Mouse (Mus musculus) embryo, embryonic 9.5 days (tissue): ENCODE measurements around the gene Tpp1.
A peak's percentile ranks its signal among the peaks of the same experiment; 100 is the strongest.

Experiments
- DNase-seq: peaks from one replicate; pipeline ENCODE4 v3.0.0-alpha.2; 2017; ENCODE audit errors: extremely low spot score

The Tpp1 gene

DNA sequence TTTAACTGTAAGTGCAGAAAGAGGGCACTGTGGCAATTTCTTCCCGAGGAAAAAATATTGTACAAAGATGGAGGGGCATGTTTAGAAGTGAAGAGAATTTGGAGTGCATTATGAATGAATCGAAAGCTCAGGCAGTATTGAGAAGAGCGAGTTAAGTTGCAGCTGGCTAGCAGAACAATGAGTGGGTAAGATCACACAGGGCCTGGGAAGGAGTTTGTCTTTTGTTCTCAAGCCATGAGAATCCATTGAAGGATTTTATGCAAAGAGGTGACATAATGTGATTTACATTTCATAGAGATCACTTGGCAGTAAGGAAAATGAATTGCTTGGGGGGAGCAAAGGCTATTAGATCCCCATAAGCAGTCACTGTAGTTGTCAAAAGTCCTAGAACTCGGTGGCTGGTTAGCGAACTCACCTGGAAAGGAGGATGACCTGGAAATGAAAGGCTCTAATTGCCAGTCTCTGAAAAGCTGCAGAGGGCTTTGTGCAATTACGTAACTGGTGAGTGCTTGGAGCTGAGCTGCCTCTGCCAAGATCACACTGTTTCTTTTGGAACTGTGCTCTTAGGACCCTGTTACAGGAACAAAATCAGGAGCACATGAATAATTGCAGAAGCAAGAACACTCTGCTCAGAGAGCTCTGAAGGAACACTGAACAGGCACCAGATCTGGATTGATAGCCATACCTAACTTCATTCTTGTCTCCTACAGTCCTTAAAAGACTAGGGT lies 23.2 kb downstream of the Tpp1 start:
- DNase-seq, result no peak

DNA sequence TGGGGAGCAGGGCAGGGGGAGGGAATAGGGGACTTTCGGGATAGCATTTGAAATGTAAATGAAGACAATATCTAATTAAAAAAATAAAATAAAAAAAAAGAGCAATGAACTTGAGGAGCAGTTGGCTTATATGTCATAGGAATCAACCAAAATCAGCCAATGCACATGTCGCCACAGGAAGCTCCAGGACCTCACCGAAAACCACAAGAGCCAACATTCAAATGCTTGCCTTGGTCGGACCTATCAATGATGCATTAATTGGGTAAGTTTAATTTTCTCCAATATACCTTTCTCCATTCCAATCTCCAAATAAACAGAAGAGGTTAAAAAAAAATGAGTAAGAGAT lies 25.1 kb downstream of the Tpp1 start:
- no peak for DNase-seq

DNA sequence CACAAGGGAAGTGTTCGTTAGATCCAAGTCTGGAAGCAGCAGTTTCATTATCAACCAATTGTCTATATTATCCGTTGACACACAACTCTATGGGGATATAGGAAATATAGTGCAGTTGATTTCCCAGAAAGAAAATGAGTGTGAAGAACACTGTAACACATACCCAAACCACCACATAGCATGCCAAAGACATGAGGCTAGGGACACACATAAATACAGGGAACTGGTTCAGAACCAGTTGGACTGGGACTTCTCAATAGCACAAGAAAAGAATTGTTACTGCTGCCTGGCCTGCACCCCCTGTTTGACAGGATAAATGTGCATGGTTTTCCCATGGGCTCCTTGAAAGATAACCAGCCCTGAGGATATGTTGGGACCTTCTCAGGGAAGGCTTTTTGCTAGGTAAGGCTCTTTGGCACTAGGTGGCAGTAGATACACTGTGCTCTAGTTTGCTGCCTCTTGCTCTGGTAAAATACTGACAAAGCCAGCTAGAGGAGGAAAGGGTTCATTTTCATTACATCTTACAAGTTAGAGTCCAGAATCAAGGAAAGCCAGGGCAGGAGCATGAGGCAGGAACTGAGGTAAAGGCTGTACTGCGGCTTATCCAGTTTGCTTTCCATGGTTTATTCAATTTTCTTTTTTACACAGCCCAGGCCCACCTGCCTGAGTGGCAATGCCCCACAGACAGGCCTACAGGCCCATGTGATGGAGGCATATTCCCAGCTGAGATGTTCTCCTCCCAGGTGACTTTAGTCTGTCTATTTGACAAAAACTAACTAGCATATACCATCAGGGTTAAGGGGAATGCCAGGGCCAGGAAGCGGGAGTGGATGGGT lies 25.7 kb downstream of the Tpp1 start:
- DNase-seq, result peak; percentile 55

DNA sequence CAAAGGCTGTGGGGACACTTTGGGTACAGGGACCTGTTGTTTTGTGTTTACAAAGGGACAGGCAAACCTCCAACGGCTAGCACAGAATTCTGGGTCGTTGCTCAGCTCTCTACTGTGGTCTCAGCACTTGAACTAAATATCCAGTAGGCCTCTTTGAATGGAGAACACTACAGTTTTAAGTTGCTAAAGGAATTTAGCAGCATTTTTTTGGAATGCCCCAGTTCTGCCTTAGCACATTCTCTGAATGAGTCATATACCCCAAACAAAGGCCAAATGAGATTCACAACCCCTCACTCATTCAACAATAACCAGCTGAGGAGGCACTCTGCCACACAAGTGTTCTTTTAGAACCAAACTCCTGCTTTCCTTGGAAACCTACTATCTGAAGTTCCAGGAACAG lies 30.1 kb downstream of the Tpp1 start:
- no peak for DNase-seq

DNA sequence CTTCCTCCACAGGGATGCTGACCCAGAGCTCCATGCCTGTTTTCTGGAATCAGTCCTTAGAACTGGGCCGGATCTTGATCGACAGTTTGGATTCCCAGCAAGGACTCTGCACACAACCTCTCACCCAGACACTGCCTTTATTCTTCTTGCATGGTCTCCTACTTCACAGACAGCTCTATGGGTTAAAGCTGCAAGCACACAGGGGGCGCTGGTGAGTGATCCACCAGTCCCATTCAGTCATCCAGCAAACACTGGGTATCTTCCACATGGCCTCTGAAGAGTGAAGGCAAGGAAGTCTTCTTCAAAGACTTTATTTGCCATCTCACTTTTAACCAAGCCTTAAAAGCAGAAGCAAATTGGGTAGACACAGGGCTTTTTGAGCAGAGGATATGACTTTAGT lies 36.7 kb downstream of the Tpp1 start:
- DNase-seq, result no peak

DNA sequence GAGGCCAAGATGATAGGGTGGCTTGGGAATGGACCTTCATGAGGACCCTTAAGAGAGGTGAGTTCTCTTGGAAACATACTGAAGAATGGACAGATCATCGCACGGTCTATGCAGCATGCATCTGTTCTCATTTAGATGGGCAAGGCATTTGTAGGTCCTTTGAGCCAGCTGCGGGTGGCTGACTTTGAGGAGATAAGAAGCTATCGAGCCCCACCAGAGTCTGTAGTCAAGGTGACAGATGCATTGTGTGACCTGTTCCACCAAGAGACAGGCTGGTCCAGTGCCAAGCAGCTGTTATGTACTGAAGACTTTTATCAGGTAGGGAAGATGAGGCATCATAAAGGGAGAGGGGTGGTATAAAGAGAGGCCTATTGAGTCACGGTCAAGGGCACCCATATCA lies 43.3 kb downstream of the Tpp1 start:
- no peak for DNase-seq

DNA sequence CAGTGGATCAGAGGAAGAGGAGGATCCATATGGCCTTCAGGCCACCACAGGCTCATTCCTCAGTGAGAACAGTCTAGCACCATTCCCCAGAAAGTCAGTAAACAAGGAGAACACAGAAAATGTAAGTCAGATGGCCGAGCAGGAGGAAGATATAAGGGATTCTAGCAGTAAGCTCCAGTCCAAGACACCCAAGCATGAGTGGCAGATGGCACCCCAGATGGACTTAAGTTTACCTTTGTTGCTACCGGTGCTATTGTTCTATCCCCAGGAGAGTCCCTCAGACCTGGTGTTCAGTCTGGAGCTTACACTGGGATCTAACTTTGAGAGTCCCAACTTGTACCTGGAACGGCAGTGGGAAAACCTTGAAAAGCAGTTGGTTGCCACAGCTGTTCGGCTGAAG lies 48.2 kb downstream of the Tpp1 start:
- no peak for DNase-seq

DNA sequence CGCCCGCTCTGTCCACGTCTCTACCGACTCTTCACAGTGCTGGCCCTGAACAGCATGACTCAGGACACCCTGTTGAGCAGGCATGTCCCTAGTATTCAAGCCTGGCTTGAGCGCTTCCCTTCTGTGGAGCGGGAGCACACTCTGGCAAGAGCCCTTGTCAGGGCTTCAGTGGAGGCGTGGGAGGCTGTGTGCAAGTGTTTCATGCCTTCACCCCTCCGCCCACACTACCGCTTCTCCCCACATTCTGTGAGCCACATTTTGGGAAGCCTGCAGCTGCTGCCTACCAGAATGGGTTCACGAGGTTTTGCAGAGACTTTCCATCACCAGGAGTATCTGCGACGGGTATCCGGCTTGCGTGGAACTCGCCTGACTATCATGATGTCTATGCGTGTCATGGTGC lies 48.9 kb downstream of the Tpp1 start:
- DNase-seq, result no peak
